Mouse (Mus musculus) ovary, adult 18-20 months (tissue): Measurements from ENCODE around the gene Pdap1.
"Not testable (repeated sequence)": the region's sequence is repeated elsewhere in the genome, so short reads cannot be mapped to it uniquely, and the experiment has no call there.

Experiments used
- DNase-seq: peaks from one replicate; pipeline ENCODE4 v3.0.0; 2022; ENCODE audit warnings: low spot score, mixed read lengths

Pdap1 gene

DNA sequence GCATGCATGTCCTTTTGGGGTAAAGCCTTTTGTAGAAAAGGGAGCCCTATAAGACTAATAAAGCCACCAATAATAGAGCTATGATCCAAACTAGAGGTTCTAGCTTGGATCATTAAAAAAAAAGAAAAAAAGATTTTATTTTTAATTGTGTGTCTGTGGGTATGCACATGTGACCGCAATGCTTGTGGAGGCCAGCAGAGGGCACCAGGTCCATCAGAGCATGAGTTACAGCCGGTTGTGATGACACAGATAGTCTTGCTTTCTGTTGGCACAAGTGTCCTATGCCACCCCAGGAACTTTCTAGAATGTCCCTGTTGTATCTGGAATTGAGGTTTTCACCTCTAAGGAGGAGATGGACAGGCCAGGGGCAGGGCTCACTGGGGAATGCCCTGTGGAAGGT lies 20.7 kb downstream of the Pdap1 start:
- DNase-seq, result no peak

DNA sequence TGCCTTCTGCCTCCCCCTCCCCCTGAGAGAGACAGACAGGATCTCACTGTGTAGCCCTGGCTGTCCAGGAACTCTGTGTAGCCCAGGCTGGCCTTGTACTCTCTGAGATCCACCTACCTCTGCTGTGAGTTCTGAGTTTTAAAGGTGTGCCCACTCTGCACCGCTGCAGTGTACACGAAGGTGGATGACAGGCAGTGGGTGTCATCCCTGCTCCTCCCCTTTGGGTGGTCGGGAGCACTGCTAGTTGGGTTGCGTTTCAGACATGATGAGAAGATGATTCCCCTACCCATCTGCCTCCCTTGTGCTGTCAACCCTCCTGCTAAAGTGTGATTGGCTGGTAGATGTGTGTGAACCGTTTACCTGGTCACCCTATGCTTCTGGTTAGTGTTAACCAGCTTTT lies 21.6 kb downstream of the Pdap1 start:
- DNase-seq, result no peak

DNA sequence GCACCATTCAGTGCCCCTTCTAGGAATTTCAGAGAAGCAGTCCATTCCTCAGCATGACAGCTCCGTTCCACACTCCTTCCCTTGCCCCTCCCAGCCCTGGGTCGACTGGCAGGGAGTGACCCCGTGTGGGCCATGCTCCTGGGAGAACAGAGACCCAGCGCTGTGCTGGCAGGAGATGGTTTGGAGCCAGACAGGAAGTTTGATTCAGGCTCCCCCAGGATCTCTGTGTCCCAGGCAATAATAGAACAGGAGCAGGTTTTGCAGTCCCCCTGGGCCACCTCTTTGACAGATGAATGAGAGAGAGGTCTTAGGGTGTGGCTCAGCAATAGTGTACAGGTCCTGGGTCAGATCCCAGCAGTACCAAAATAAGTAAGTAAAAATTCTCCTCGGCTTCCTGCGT lies 22.0 kb downstream of the Pdap1 start:
- DNase-seq, result no peak

DNA sequence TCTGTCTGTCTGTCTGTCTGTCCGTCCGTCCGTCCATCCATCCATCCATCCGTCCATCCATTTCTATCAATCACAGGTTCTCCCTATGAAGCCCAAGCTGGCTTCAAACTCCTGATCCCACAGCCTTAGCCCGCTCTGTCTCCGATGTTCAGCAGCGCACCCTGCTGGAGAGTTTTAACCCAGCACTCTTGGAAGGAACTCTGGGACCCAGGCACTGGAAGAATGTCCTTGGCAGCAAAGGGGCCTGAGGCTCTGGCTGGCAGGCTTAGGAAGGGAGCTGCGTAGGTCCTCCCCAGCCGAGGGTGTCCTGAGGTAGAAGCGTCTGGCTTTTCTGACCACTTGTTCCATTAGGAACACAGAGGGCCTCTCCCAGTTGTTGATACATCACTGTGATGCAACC lies 23.1 kb downstream of the Pdap1 start:
- peak; percentile 60 for DNase-seq

DNA sequence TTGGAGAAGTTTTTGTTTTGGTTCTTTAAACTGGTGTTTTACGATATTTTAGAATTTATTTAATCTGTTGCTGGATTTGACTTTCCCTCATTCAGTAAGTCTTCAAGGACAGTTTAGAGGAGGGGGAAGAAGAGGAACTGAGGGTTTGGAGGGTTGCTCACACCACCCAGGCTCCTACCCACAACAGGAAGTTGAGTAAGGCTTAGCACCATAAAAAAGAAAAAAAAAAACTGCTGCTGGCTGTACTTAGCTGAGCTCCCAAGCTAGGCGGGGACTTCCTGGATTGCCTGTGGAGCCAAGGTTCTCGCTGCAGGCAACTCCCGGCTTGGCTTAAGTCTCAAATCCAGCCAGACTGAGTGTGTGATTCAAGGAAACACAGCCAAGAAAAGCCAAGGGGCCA lies 23.7 kb downstream of the Pdap1 start:
- peak; percentile 77 for DNase-seq

DNA sequence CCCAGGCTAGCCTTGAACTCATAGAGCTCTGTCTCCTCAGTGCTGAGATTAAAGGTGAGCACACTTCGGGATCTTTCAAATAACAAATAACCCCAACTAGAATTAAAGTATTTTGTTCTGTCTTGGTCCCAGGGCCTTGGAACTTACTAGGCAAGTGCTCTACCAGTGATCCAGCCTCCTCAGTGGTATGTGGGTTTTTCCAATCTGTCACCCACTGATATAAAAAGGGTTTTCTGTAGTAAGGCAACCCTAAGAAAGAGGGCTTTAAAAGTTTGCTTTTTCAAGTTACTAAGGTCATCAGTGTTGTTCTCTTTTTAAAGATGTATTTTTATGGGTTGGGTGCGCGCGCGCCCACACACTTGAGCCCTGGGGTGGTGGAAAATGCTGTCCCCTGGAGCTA lies 24.3 kb downstream of the Pdap1 start:
- DNase-seq, result no peak

DNA sequence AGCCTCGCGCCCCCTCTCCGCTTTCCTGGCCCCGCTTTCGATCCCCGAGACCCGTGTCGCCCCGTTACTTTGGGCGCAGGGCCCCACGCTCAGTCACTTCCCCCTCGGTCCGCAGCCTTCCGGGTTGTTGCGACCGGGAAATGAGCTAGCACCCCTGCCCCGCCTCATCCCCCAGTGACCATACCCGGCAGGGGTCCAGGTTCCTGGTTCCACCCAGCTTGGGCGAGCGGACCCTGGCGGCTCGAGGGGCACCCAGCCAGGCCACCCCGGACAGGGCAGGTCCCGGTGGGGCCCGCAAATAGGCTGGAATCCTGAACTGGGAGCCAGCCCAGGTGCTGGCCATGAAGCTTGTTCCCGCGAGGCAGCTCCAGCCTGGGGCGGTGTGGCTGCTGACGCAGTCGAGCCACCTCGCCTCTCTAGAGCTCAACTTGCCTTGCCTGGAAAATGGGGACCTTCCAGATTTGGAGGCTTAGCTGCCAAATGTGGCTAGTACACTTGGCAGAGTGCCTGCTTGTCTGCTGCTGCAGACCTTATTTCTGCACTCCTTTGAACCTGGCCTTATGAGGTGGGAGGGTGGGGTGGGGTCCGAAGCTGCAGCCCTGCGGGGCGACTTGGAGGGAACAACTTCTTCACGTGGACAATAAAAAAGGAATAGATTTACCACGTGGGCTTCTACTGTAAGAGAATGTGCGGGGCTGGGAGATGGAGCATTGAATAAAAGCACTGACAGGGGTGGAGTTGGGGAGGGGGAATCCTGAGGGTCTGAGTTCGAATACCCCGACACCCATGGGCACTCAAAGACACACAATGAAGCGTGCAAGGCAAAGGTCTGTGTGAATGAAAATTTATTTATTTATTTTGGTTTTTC lies 25.2 kb downstream of the Pdap1 start:
- DNase-seq, result peak; percentile 46

DNA sequence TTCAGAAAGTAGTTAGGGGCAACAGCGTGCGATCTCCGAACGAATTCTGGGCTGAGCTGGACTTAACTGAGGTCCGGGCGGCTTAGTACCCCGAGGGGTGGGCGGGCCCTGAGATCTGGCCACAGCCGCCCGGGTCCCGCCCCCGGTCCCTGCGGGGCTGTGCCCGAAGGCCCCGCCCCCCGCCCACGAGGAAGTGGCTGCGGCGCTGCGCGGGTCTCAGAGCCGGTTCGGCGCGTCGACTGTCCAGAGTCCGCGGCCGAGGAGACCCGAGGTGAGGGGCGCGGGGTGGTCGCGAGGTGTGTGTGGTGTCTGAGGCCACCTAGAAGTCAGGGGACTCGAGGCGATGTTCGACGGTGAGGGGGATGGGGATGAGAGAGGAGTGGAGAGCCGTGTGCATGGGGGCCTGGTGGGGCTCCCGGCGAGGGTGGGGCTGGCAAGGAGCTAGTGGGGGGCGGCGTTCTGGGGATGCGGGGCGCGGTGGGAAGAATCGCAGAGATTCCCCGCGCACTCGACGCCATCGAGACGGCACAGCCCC lies 25.9 kb downstream of the Pdap1 start, which contains the start of gene Arpc1b:
Arpc1b (plus strand) TSS at position 145 of the 535 bp plus-strand sequence.
- peak; percentile 68 for DNase-seq

DNA sequence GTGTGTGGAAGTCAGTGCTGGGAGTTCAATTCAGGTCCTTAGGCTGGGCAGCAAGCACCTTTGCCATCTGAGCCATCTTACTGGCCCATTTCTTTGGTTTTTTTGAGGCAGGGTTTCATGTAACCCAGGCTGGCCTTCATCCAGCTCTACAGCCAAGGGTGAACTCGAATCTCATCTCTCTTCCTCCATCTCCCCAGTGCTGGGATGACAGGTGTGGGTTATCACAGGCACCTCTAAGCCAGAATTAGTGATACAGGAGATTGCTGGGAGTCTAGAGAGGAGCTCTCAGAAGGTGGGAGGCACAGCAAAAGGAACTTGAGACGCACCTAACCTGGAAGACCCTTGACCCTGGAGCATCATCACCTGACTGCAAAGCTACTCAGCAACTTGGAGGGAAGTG lies 26.6 kb downstream of the Pdap1 start:
- DNase-seq, result no peak

DNA sequence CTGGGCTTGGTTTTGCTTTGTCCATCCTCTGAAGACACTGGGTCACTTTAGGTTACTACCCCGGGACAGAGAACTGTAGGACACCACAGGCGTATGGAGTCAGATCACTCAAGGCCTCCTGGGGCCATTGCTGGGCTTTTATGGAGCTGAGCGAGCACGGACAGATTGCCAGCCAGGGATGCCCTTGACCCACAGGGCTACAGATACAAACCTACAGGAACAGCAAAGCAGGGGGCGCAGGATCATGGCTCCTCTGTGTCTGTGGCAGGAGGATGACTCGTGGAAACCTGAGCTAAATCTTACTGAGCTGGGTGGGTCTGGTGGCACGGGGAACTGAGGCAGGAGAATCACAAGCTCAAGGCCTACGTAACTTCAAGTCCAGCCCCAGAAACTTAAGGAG lies 27.5 kb downstream of the Pdap1 start:
- DNase-seq, result no peak

DNA sequence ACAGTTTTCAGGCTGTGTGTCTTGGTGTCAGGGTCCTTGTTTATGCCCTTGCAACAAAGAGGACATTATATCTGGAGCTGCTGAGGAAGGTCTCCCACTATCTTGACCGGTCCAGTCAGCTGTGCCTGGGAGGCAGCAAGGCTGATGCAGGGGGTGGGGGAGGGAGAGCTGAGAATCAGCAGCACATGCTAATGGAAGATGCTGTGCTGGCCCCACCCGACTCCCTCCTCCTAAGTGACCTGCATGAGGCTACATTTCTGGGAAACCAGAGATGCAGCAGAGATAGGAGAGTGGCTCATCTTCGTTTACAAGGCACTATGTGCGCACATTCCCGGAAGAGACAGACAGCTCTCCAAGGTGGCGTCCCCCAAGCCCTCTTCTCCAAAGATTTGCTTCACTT lies 29.6 kb downstream of the Pdap1 start:
- peak; percentile 44 for DNase-seq

DNA sequence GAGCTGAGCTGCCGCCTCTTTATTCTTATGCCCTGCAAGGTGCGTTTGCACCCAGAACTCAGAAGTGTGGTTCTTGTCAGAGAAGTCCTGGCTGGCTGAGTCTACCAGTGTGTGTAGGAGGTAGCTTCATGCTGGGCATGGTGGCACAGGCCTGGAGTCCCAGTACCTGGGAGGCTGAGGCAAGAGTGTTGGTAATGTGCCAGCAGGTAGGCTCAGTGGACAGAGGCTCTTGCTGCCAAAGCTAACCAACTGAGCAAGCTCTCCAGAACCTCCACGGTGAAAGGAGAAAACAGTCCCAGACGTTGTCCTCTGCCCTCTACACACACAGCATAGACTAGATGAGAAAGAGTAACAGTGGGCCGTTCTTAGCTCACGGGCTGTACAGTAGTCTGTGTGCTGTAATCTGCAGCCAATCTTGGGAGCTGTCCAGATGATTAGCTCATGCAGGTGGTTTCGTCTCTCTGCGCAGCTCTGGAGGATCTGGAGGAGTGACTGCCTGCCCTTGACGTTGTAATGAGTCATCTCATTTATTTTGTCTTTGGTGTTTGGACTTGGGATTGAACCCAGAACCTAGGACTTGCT lies 34.3 kb downstream of the Pdap1 start:
- no peak for DNase-seq

DNA sequence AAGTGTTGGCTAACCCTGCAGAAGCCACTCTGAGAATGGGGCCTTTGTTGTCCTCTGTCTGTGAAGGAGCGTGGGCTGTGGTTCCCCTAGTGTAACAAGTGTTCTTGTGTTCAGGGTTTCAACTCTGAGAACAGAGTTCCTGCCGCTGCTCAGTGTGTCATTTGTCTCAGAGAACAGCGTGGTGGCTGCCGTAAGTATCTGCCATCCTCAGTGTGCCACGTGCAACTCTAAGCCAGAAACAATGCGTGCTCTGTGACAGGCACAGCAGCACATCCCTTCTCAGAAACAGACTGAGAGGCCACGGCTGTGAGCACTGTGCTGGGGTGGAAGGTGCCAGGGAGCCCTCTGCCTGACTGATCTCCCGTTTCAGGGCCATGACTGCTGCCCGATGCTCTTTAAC lies 35.7 kb downstream of the Pdap1 start:
- DNase-seq, result no peak

DNA sequence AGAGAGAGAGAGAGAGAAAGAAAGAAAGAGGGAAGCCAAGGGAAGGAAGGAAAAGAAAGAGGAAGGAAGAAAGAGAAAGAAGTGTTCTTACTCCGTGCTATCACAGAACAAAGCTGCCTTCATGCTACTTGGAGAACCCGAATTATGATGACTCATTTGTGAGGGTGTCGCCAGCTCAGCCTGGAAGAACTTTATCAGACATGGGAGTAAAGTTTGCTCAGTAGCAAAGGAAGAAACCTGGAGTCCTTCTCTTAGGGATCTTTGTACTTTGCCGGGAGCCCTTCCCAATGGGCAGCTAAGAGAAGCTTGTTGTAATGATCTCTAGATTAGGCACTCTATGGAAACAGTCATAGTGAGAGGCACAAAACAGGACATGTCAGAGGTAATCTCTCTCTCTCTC lies 37.3 kb downstream of the Pdap1 start:
- no peak for DNase-seq

DNA sequence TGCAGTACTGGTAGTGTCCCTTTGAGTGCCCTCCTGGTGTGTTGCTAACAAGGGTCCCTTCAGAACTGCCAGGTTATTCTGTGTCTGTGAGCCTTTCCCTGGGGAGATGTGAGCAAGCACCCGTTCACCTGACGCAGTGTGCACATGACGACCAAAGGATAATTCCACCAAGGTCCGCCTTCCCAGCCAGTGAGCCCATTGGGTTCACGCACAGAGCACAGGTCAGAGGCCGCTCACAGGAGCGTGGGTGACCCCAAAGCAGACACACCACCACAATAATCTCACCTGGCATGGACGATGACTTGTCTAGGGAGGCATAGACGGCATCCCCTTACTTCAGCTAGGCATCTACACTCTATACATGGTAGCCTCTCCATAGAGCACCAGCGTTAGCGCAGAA lies 38.6 kb downstream of the Pdap1 start:
- not testable (repeated sequence) for DNase-seq

DNA sequence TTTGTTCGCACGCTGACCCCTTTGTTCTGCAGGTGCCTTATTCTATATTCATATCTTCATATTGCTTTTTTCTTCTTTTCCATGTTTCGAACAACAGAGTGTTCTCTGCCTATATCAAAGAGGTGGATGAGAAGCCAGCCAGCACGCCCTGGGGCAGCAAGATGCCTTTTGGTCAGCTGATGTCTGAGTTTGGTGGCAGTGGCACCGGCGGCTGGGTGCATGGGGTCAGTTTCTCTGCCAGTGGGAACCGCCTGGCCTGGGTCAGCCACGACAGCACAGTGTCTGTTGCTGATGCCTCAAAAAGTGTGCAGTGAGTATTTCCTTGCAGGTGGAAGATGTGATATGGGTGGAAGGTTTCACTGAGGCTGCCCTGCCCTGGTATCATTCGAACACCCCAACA lies 39.1 kb downstream of the Pdap1 start:
- DNase-seq, result no peak

DNA sequence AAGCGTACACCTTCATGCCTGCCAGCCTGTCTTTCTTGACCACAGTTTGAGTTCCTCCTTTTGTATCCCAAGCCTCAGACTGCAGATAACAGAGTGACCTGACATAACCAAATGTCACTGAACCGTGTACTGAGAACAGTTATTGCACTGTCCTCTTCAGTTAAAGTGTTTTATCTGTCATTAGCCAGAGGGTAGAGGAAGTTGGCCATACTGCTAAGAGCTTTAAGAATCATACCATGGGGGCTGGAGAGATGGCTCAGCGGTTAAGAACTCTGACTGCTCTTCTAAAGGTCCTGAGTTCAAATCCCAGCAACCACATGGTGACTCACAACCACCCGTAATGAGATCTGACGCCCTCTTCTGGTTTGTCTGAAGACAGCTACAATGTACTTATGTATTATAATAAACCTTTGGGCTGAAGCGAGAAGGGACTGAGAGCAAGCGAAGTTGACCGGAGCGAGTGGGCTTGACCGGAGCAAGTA lies 41.7 kb downstream of the Pdap1 start:
- DNase-seq, result no peak

DNA sequence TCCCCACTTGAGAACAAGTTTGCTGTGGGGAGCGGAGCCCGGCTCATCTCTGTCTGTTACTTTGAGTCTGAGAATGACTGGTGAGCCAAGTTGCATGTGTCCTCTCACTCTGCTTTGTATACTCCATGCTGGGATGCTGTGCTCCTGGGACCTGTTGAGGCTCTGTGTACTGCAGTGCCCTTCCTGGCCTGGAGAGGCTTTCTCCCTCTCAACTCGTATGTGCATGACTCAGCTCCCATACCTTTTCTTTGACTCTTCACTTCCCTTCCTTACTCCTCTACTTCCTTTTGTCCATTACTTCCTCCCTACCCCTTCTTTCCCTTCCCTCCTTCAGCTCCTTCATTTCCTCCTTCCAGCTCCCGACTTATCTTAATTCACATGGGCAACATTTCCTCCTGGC lies 43.8 kb downstream of the Pdap1 start:
- no peak for DNase-seq

DNA sequence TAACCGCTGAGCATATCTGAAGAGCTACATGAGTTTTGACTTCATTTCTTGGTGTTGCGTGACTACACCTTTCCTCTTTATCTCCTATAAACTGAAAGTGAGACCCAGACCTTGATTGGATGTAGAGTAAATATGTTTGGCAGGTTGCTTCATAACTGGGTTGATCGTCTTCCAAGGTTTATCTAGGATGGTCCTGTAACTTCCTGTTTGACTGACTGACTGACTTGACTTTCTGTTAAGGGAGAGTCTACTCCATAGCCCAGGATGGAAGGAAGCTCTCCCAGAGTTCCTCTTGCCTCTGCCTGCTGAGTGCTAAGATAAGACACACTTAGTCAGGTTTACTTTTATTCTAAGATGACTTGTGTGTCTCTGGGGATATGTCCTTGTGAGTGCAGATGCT lies 50.2 kb downstream of the Pdap1 start:
- no peak for DNase-seq

DNA sequence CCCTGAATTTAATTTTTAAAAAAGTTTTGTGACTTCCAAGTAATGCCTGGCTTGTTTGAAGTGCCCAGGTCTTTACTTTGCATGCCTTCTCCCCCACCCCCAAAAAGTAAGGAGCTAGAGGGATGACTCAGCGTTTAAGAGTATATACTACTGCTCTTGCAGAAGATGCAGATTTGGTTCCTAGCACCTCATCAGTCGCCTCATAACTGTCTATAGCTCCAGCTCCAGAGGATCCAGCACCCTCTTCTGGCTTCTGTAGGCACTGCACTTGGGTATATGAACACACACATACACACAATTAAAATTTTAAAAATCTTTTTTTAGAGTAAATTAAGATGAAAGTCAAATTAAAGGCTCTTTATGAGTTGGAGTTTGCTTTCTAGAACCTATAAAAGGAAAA lies 51.9 kb downstream of the Pdap1 start:
- no peak for DNase-seq

DNA sequence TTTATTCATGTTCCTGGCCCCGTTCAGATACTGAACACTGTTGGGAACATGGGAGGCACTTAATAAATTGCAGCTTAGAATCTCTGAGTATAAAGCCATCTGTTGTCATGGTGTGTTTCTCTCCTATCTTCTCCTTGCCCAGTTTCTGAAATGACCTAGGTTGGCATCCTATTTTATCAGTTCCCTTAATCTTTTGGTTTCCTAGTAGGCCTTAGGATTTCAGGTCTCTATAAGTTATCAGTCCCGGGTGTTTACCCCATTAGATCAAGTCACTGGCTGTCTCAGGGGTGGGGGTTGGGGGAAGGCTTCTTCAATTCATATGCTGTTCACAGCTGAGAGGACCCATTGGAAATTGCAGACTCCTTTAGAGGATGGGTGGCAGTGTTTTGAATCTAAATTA lies 55.2 kb downstream of the Pdap1 start:
- DNase-seq, result no peak

DNA sequence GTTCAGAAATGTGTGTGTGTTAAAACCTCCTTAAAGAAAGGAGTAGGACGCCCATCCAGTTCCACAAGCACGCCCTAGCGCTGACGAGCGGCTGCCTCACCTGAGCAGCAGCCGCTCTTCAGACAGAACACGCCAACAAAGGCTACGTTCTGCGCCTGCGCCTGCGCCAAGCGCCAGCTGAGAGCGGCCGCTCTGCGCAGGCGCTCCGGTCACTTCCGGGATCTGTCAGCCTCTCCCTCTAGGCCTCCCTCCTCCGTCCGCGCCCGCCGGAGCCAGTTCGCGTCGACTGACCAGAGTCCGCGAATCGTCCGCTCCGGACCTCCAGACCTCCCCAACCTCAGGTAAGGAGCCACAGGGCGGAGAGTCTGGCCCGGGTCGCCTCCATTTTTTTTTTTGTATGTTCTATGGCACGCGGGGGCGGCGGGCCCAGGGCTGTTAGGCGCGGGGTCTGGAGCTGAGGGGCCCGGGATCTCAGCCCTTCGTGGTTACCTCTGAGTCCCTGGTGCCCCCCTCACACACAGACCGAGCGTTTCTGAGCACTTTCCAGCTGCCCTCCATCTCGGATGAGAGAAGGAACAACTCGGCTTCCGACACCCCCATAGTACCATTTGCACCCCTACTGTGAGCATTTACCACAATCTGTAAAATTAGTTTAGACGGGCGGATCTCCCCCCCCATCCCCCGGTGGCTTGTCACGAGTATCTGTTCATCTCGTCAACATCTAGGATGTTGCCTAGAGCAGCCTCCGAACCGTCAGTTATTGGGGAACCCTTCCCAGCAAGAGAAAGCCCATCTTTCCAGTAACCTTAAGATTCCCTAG lies 56.2 kb downstream of the Pdap1 start, which contains the start of the genes Arpc1a and Kpna7:
Arpc1a (plus strand) TSS at position 199 of the 820 bp plus-strand sequence.
Kpna7 (minus strand) TSS at position 399 of the 820 bp plus-strand sequence.
- DNase-seq, result peak; percentile 88
